Mouse (Mus musculus) forebrain, embryonic 15.5 days (tissue): ENCODE measurements around the gene Rcan1. TPM values are rescaled to one million over a fixed set of nuclear protein-coding genes. Genes with fewer than 3 reads are reported as not detected.
A peak's percentile ranks its signal among the peaks of the same experiment; 100 is the strongest.

Experiments used
- ATAC-seq: fragments of 200-750 bp; cut with Nextera tagmentation; replicated peaks from 2 replicates; pipeline ENCODE4 v1.8.0; 2017; ENCODE audit warnings: mild to moderate bottlenecking, moderate TSS enrichment, moderate library complexity
- H3K27ac ChIP-seq: fragments of 300-500 bp; sonication (generic); replicated peaks from 2 replicates; pipeline ENCODE4 v1.5.1; 2015; ENCODE audit warnings: mild to moderate bottlenecking, inconsistent platforms
- H3K27me3 ChIP-seq: fragments of 300-500 bp; sonication (generic); 2 replicates; pipeline ENCODE4 v1.6.1; 2015; ENCODE audit warnings: inconsistent platforms
- H3K36me3 ChIP-seq: fragments of 300-500 bp; sonication (generic); 2 replicates; pipeline ENCODE4 v1.6.1; 2015; ENCODE audit warnings: mild to moderate bottlenecking, inconsistent platforms
- H3K4me1 ChIP-seq: fragments of 300-500 bp; sonication (generic); 2 replicates; pipeline ENCODE4 v1.6.1; 2015; ENCODE audit warnings: inconsistent platforms
- H3K4me2 ChIP-seq: fragments of 300-500 bp; sonication (generic); replicated peaks from 2 replicates; pipeline ENCODE4 v1.6.1; 2015; ENCODE audit warnings: mild to moderate bottlenecking, inconsistent platforms
- H3K4me3 ChIP-seq: fragments of 300-500 bp; sonication (generic); 2 replicates; pipeline ENCODE4 v1.5.1; 2015; ENCODE audit warnings: mild to moderate bottlenecking, inconsistent platforms
- H3K9ac ChIP-seq: fragments of 300-500 bp; sonication (generic); replicated peaks from 2 replicates; pipeline ENCODE4 v1.6.1; 2015; ENCODE audit warnings: mild to moderate bottlenecking, inconsistent platforms
- H3K9me3 ChIP-seq: fragments of 300-500 bp; sonication (generic); 2 replicates; pipeline ENCODE4 v1.6.1; 2016; ENCODE audit warnings: inconsistent platforms
- WGBS: fragments of 180-500 bp; shearing (Covaris S2); methylation state at CpG from one replicate; pipeline ENCODE4 v1.1.7; 2015; ENCODE audit warnings: mixed read lengths; 5-methylcytosine and 5-hydroxymethylcytosine counted together
- polyA plus RNA-seq: library from polyadenylated mRNA; unstranded; fragments of >200 nt; fragmentation: Nextera tagmentation; extraction: Ambion mirVana; gene quantifications from 2 replicates; pipeline ENCODE4 v1.2.1, GENCODE M21; 2015

Rcan1 gene
- polyA plus RNA-seq, 1 experiment from 2014 or later: 52.8 TPM

DNA sequence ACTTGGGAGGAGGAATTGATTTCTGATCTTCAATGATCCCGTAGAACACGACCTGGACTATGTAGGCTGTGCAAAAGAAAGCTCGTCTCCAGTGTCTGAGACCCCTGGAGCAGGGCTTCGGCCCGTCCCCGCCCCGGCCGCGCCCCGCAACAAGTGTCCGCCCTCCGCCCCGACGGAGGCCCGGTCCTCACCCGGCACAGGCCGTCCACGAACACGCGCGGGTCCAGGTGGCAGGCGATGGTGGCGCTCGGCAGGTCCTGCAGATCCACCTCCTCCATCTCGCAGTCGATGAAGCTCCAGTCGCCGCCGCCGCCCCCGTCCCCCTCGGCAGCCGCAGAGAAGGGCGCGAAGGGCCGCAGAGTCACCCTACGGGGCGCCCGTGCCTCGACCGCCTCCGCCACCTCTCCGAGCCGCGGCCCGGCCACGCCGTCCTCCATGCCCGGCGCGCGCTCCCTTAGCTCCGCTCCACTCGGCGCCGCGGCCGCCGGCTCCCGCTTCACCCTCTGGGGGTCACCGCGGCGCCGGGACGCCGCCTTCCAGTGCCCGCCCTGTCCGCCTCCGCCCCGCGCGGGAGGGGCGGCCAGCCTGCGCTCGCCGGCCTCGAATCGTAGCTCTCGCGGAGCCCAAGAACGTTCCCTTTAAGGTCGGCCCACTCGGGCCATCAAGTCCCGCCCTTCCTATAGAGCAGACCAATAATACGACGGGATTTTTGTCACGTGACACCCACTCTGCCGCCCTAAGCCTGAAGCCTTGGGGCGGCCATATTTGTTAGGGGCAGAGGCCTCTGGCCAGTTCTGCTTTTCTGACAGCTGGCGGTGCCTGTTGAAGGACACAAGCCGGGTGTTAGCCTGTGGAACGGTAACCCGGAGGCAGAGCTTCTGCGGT, 4.8 kb downstream of the Rcan1 start:
- Histone ChIP-seq H3K4me1 (peaks cover 30% of the 10 kb centered on the region), H3K27me3 (no peaks in the 10 kb centered on the region), H3K36me3 (no peaks in the 10 kb centered on the region), H3K9me3 (no peaks in the 10 kb centered on the region), H3K27ac (peak overlapping the region; percentile 65), H3K4me2 (peak overlapping the region; percentile 75), H3K9ac (peak overlapping the region; percentile 67), H3K4me3 (peak overlapping the region; percentile 75)
- WGBS: under 1% methylated on average over 80 of the region's 94 CpGs
- ATAC-seq: peak; percentile 99

- Histone ChIP-seq H3K36me3 (no peaks in the 10 kb centered on the region), H3K4me2 (peak overlapping the region; percentile 75), H3K9ac (peak overlapping the region; percentile 67), H3K27ac (peak overlapping the region; percentile 9; the same call in 1 of the 2 replicates), H3K9me3 (no peaks in the 10 kb centered on the region), H3K4me3 (peak overlapping the region; percentile 75), H3K4me1 (peaks cover 30% of the 10 kb centered on the region), H3K27me3 (no peaks in the 10 kb centered on the region)
- no peak for ATAC-seq
- under 1% methylated on average over 10 of the region's 10 CpGs for WGBS
Observed at GRCm38 (mm10) chr16:92465226-92465625, 5.4 kb downstream of the Rcan1 start.

DNA sequence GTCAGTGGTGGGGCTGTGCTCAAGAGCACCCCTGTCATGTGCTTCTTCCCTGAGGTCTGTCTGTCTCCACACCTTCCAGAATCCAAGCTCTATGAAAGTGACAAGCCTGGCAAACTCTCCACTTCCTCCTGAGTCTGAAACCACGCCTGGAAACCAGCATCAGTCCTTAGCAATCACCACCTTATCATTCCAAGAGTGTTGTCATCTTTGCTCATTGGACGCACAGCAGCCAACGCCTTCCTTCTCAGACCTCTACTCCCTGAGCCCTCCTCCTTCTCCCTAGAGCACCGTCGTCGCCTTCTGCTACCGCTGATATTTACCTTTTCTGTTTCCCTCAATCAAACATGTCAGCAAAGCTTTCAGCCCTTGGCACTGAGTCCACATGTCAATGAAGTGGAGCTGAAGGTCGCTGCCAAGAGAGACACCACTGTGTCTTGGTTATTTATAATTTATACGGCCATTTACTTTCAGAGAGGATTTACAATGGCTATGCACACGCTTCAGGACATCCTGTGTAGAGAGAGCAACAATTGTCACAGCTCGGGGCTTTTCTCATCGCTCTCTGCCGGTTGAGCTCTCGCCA, 6.2 kb downstream of the Rcan1 start:
- Histone ChIP-seq H3K36me3 (no peaks in the 10 kb centered on the region), H3K9me3 (no peaks in the 10 kb centered on the region), H3K4me3 (peak overlapping the region; percentile 75), H3K4me1 (peaks cover 30% of the 10 kb centered on the region), H3K27ac (peak overlapping the region; percentile 9; the same call in 1 of the 2 replicates), H3K4me2 (peak overlapping the region; percentile 75), H3K9ac (peak overlapping the region; percentile 67), H3K27me3 (no peaks in the 10 kb centered on the region)
- 30% methylated on average over 14 of the region's 14 CpGs for WGBS
- no peak for ATAC-seq

- Histone ChIP-seq H3K27me3 (no peaks in the 10 kb centered on the region), H3K9me3 (no peaks in the 10 kb centered on the region), H3K36me3 (no peaks in the 10 kb centered on the region), H3K4me1 (peaks cover 27% of the 10 kb centered on the region), H3K4me3 (no peak overlapping the region), H3K4me2 (no peak overlapping the region), H3K9ac (no peak overlapping the region), H3K27ac (no peak overlapping the region)
- no peak for ATAC-seq
- 70% methylated on average over 6 of the region's 6 CpGs for WGBS
Observed at GRCm38 (mm10) chr16:92461412-92461811, 9.3 kb downstream of the Rcan1 start.

DNA sequence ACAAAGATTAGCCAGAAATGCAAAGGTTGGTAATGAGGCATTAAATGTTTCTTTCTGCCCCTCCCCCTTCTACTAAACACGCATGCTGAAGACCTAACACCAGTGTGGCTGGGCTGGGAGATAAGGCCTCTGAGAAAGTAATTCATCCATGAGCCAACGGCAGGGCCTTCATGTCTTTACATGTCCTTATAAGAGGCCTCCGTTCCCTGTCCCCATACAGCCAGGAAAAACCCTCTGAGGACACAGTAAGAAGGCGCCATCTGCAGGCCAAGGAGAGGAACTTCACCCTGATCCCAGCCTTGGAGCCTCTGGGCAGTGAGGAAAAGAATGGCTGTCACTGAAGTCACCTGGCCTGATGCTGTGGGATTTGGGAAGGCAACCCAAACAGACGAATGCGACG, 13.1 kb downstream of the Rcan1 start:
- no peaks in the 10 kb centered on the region for H3K27me3 ChIP-seq
- no peaks in the 10 kb centered on the region for H3K4me1 ChIP-seq
- no peak overlapping the region for H3K27ac ChIP-seq
- no peak overlapping the region for H3K9ac ChIP-seq
- H3K4me3 ChIP-seq: no peak overlapping the region
- no peaks in the 10 kb centered on the region for H3K9me3 ChIP-seq
- H3K36me3 ChIP-seq: no peaks in the 10 kb centered on the region
- ATAC-seq: peak; percentile 39
- WGBS: 19% methylated on average over 7 of the region's 7 CpGs
- no peak overlapping the region for H3K4me2 ChIP-seq

DNA sequence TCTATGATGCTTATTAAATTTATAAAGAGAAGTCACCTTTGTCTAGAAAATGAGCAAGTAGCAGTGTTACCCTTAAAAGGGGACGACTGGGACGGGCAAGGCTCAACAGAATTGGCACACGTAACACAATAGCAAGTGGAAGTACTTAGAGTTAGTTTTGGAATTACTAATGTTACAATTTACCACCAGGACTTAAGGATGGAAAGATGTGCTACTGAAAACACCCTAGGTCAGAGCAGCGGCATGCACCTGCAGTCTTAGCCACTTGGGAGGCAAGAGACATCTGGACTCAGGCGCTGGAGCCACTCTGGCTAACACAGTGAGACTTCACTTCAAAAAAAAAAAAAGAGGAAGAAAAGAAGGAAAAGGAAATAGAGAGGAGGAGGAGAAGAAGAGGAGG, 14.7 kb downstream of the Rcan1 start:
- ATAC-seq: no peak
- Histone ChIP-seq H3K9me3 (no peaks in the 10 kb centered on the region), H3K4me3 (no peak overlapping the region), H3K4me1 (no peaks in the 10 kb centered on the region), H3K9ac (no peak overlapping the region), H3K27ac (no peak overlapping the region), H3K36me3 (no peaks in the 10 kb centered on the region), H3K27me3 (no peaks in the 10 kb centered on the region), H3K4me2 (no peak overlapping the region)
- 86% methylated on average over 5 of the region's 5 CpGs for WGBS

- no peaks in the 10 kb centered on the region for H3K9me3 ChIP-seq
- no peak overlapping the region for H3K27ac ChIP-seq
- H3K4me2 ChIP-seq: no peak overlapping the region
- peaks cover under 1% of the 10 kb centered on the region; the same call in 1 of the 2 replicates for H3K4me1 ChIP-seq
- H3K9ac ChIP-seq: no peak overlapping the region
- H3K36me3 ChIP-seq: no peaks in the 10 kb centered on the region
- no peak overlapping the region for H3K4me3 ChIP-seq
- ATAC-seq: no peak
- no peaks in the 10 kb centered on the region for H3K27me3 ChIP-seq
- WGBS: 74% methylated on average over 8 of the region's 8 CpGs
Observed at GRCm38 (mm10) chr16:92455488-92455887, 15.2 kb downstream of the Rcan1 start.

GRCm38 (mm10) chr16:92454495-92454894, 16.2 kb downstream of the Rcan1 start:
- Histone ChIP-seq H3K4me1 (peaks cover 6% of the 10 kb centered on the region; the same call in 1 of the 2 replicates), H3K27me3 (no peaks in the 10 kb centered on the region), H3K27ac (no peak overlapping the region), H3K4me2 (no peak overlapping the region), H3K9ac (no peak overlapping the region), H3K36me3 (no peaks in the 10 kb centered on the region), H3K4me3 (no peak overlapping the region), H3K9me3 (no peaks in the 10 kb centered on the region)
- WGBS: 91% methylated on average over 18 of the region's 18 CpGs
- no peak for ATAC-seq

- Histone ChIP-seq H3K27ac (no peak overlapping the region), H3K36me3 (no peaks in the 10 kb centered on the region), H3K9ac (no peak overlapping the region), H3K4me2 (no peak overlapping the region), H3K27me3 (no peaks in the 10 kb centered on the region), H3K4me3 (no peak overlapping the region), H3K4me1 (peaks cover 6% of the 10 kb centered on the region; the same call in 1 of the 2 replicates), H3K9me3 (no peaks in the 10 kb centered on the region)
- WGBS: 86% methylated on average over 7 of the region's 7 CpGs
- ATAC-seq: no peak
Observed at GRCm38 (mm10) chr16:92454002-92454401, 16.7 kb downstream of the Rcan1 start.

DNA sequence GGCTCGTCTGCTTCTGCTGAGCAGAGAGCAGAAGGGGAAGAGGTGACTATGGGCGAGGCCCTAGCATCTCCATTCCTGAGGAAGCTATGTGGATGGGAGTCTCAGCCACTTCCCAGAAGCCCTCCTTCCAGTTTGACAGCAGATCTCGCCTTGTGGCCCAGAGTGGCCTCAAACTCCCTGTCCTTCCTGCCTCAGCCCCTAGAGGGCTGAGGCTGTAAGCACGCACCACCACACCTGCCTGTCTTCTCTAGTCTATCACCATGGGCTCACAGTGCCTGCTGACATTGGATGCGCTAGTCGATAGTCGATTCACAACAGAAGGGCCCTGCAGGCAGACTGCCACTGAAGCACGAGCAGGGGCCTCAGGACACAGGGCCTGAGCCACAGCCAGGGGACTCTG, 18.1 kb downstream of the Rcan1 start:
- Histone ChIP-seq H3K4me3 (no peak overlapping the region), H3K27me3 (no peaks in the 10 kb centered on the region), H3K27ac (no peak overlapping the region), H3K4me2 (no peak overlapping the region), H3K4me1 (peaks cover 6% of the 10 kb centered on the region; the same call in 1 of the 2 replicates), H3K9me3 (no peaks in the 10 kb centered on the region), H3K9ac (no peak overlapping the region), H3K36me3 (no peaks in the 10 kb centered on the region)
- no peak for ATAC-seq
- WGBS: 59% methylated on average over 8 of the region's 8 CpGs

DNA sequence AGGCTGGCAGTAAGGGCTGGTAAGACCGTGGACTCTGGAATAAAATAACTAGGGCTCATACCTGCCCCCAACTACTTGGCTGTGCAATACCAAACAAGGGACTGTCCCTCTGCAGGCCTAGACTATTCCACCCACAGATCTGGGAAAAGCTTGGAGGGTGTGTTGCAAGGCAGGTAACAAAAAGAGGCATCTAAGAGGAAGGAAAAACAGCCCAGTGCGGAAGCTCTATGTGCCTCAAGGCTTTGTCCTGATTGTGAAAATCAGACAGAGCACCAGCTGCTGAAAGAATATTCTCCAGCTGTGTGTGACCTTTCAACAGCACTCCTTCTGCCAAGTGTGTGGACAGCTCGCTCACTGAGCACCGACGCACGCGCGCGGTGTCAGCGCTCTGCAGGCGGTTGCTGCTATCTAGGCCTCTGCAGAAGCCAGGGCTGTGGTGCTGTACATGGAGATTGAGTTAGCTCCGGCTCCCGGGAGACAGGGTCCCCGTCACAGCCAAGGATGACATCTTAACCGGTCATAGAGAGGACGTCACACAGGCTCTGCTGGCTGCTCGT, 19.1 kb downstream of the Rcan1 start:
- ATAC-seq: no peak
- Histone ChIP-seq H3K4me2 (no peak overlapping the region), H3K27me3 (no peaks in the 10 kb centered on the region), H3K9ac (no peak overlapping the region), H3K4me3 (no peak overlapping the region), H3K9me3 (no peaks in the 10 kb centered on the region), H3K4me1 (peaks cover 6% of the 10 kb centered on the region; the same call in 1 of the 2 replicates), H3K36me3 (no peaks in the 10 kb centered on the region), H3K27ac (no peak overlapping the region)
- WGBS: 90% methylated on average over 17 of the region's 17 CpGs

GRCm38 (mm10) chr16:92450331-92450730, 20.3 kb downstream of the Rcan1 start:
- Histone ChIP-seq H3K9me3 (no peaks in the 10 kb centered on the region), H3K4me1 (peaks cover 6% of the 10 kb centered on the region; the same call in 1 of the 2 replicates), H3K27me3 (no peaks in the 10 kb centered on the region), H3K4me2 (no peak overlapping the region), H3K36me3 (no peaks in the 10 kb centered on the region), H3K4me3 (no peak overlapping the region), H3K27ac (no peak overlapping the region), H3K9ac (no peak overlapping the region)
- ATAC-seq: 0 out of 2 replicates have a peak, but pooled peaks have one; percentile 20
- 84% methylated on average over 8 of the region's 8 CpGs for WGBS
